Mouse (Mus musculus) intestine, postnatal 0 days (tissue): ENCODE measurements around the gene Vstm4. TPM values are rescaled to one million over a fixed set of nuclear protein-coding genes. Genes with fewer than 3 reads are reported as not detected.

ENCODE experiments used
- ATAC-seq: fragments of 200-750 bp; cut with Nextera tagmentation; 2 replicates; pipeline ENCODE4 v1.8.0; 2017; ENCODE audit warnings: mild to moderate bottlenecking, moderate TSS enrichment, moderate library complexity
- H3K27ac ChIP-seq: fragments of 300-500 bp; sonication (generic); 2 replicates; pipeline ENCODE4 v1.5.1; 2014; ENCODE audit warnings: mild to moderate bottlenecking, low read depth, low read length, moderate library complexity
- H3K27me3 ChIP-seq: fragments of 300-500 bp; sonication (generic); replicated peaks from 2 replicates; pipeline ENCODE4 v1.6.1; 2014; ENCODE audit warnings: low read length, mixed read lengths; ENCODE audit not compliant: control insufficient read depth, insufficient read depth
- H3K36me3 ChIP-seq: fragments of 300-500 bp; sonication (generic); 2 replicates; pipeline ENCODE4 v1.6.1; 2014; ENCODE audit warnings: mild to moderate bottlenecking, moderate library complexity; ENCODE audit not compliant: control insufficient read depth, insufficient read depth
- H3K4me1 ChIP-seq: fragments of 300-500 bp; sonication (generic); replicated peaks from 2 replicates; pipeline ENCODE4 v1.6.1; 2014; ENCODE audit warnings: antibody characterized with exemption, low read length, mixed read lengths; ENCODE audit not compliant: control insufficient read depth, insufficient read depth
- H3K4me2 ChIP-seq: fragments of 300-500 bp; sonication (generic); replicated peaks from 2 replicates; pipeline ENCODE4 v1.6.1; 2014; ENCODE audit warnings: low read depth, mild to moderate bottlenecking, moderate library complexity
- H3K4me3 ChIP-seq: fragments of 300-500 bp; sonication (generic); 2 replicates; pipeline ENCODE4 v1.5.1; 2014; ENCODE audit warnings: low read depth, low read length
- H3K9ac ChIP-seq: fragments of 300-500 bp; sonication (generic); 2 replicates; pipeline ENCODE4 v1.6.1; 2014; ENCODE audit warnings: mild to moderate bottlenecking, low read depth, low read length
- H3K9me3 ChIP-seq: fragments of 300-500 bp; sonication (generic); 2 replicates; pipeline ENCODE4 v1.6.1; 2016; ENCODE audit warnings: mixed run types; ENCODE audit not compliant: control insufficient read depth
- CTCF ChIP-seq: sonication (generic); IDR thresholded peaks from 2 replicates; pipeline ENCODE4 v1.5.1; 2016; ENCODE audit warnings: low read depth, mild to moderate bottlenecking, control low read depth, antibody characterized with exemption, moderate library complexity
- WGBS: fragments of 180-500 bp; shearing (Covaris S2); extraction: QIAGEN DNeasy Blood & Tissue Kit; methylation state at CpG from one replicate; pipeline ENCODE4 v1.1.7; 2014; 5-methylcytosine and 5-hydroxymethylcytosine counted together
- polyA plus RNA-seq: library from polyadenylated mRNA; unstranded; fragments of >200 nt; fragmentation: Nextera tagmentation; extraction: Ambion mirVana; gene quantifications from 2 replicates; pipeline ENCODE4 v1.2.1, GENCODE M21; 2015

The Vstm4 gene
- polyA plus RNA-seq, 1 experiment from 2014 or later = 13.5 TPM

DNA sequence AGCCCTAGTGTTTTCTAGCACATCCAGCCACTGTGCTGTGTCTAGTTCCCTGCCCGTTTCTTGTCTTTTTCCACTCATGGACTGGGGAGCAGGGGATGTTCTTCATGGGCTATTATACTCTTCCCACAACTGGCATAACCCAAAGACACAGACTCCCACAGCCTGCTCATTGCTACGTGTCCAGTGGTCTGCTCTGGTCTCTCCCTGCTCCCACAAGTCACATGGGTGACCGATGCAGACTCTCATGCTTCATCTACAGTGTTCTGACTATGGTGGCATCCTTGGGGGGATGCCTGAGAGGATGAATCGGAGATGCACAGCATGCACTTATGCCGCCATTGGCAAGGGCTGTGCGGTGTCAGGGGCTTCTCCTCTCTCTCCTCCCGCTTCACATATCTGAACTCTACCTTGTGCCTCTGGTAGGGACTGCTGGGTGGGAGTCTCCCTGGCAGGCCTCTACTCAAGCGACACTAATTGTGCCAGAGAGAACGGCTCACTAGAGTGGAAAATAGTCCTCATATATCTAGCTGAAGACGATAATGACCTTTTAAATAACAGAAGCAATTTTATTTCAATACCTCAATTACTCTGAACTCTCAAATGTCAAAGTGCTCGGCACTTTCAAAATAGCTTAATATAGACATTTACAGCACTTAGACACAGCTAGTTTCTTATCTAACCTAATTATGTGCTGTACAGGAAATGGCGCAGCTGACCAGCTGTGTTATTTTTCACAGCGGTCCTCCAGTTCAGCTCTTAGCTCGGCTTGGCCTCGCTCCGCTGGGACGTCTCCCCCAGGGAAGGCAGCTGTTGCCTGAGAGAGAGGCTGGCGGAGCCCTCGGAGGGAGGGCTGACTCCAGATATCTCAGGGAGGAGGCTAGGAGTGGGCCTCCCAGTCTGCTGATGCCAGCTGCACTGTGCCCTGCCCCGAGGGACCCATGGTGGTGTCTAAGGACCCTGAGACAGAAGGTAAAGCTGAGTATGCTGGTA is 94.1 kb downstream of the Vstm4 start:
- H3K27me3 ChIP-seq = no peaks in the 10 kb centered on the region
- no peaks in the 10 kb centered on the region for H3K4me1 ChIP-seq
- 0 out of 2 replicates have a peak, but pooled peaks have one; percentile 41 for ATAC-seq
- no peak for TF ChIP-seq CTCF
- no peak overlapping the region for H3K4me2 ChIP-seq
- 55% methylated on average over 20 of the region's 20 CpGs for WGBS
- no peaks in the 10 kb centered on the region for H3K9me3 ChIP-seq
- H3K36me3 ChIP-seq = no peaks in the 10 kb centered on the region
- no peak overlapping the region for H3K4me3 ChIP-seq
- no peak overlapping the region for H3K9ac ChIP-seq
- no peak overlapping the region for H3K27ac ChIP-seq

DNA sequence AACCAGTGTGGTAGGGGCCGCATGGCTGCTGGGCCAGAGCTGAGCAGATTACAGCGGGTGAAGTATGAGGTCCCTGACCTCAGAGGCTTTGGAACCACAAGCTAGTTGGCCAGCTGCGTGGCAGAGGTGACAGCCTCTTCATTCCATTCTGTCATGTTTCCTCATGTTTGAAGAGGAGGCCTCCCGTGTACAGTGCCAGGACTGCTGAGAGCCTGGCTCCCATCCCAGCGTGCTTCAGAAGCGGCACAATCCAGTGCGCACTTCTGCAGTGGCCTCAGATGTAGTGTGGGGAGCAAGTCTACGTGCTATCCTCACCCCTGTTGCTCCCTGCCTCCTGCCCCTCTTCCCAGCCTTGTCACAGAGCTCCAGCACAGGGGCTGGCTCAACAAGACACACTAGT is 99.9 kb downstream of the Vstm4 start:
- Histone ChIP-seq H3K9ac (no peak overlapping the region), H3K4me1 (no peaks in the 10 kb centered on the region), H3K4me2 (no peak overlapping the region; the same call in 1 of the 2 replicates), H3K27me3 (no peaks in the 10 kb centered on the region), H3K9me3 (no peaks in the 10 kb centered on the region), H3K36me3 (no peaks in the 10 kb centered on the region), H3K4me3 (no peak overlapping the region), H3K27ac (no peak overlapping the region)
- ATAC-seq = no peak
- no peak for TF ChIP-seq CTCF
- 61% methylated on average over 8 of the region's 8 CpGs for WGBS

DNA sequence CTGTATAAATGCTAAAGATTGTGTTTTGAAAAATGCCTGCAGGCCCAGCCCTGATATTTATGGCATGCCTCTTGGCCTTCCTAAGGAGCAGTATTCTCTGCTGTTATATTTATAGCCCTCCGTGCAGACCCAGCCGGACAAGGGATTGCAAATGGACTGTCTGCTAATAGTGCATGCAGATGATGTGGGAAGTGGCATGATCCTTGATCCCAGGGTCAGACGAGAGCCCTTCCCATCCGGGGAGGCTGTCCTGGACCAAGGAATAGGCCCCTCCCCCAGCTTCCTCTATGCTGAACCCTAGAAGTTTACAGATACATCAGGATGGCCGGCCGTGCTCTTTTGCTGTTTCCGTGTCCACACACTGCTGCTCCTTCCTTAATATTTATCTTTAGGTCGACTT is 102.1 kb downstream of the Vstm4 start:
- H3K9me3 ChIP-seq = no peaks in the 10 kb centered on the region
- no peak overlapping the region for H3K27ac ChIP-seq
- no peak overlapping the region for H3K4me3 ChIP-seq
- ATAC-seq = no peak
- H3K9ac ChIP-seq = no peak overlapping the region
- H3K4me2 ChIP-seq = no peak overlapping the region
- no peaks in the 10 kb centered on the region for H3K4me1 ChIP-seq
- WGBS = 36% methylated on average over 8 of the region's 8 CpGs
- H3K27me3 ChIP-seq = no peaks in the 10 kb centered on the region
- no peaks in the 10 kb centered on the region for H3K36me3 ChIP-seq
- no peak for TF ChIP-seq CTCF

DNA sequence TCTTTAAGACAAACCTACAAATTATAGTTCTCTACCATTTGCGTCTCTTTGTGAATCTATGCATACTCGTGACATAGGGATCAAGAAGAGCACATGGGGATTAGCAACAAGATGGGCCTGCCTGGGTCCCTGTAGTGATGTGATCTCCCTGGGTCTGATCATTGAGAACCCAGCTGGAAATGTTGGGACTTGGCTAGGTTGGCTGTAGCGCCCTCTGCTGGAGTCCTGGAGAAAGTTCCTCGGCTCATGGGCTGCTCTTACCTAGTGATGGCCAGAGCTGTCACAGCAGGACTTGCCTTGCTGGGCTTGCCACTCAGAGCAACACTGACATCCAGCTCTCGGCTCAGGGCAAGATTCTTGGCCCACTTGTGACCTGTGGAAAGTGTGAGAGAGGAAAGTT is 103.9 kb downstream of the Vstm4 start:
- H3K27ac ChIP-seq = no peak overlapping the region
- WGBS = 43% methylated on average over 5 of the region's 5 CpGs
- no peak overlapping the region for H3K4me2 ChIP-seq
- no peak for ATAC-seq
- no peak overlapping the region for H3K4me3 ChIP-seq
- TF ChIP-seq CTCF = peak; percentile 90
- H3K4me1 ChIP-seq = no peaks in the 10 kb centered on the region
- H3K9me3 ChIP-seq = no peaks in the 10 kb centered on the region
- no peak overlapping the region for H3K9ac ChIP-seq
- H3K36me3 ChIP-seq = no peaks in the 10 kb centered on the region
- no peaks in the 10 kb centered on the region for H3K27me3 ChIP-seq

DNA sequence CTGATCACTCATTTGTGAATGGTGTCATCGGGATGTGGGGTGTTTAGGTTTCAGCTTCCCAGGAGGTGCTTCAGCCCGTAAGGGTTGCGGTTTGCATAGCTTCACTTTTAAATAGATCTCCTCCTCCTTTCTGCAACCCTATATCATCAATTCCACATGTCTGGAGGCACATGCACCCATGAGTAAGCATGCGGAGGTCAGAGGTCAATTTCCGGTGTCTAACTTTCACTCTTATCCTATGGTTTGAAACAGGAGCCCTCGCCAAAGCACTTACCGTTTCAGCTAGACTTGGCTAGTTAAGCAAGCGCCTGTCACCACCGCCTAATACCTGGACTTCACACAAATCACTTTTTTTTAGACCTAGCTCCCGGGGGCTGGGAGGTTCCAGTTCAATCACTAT is 108.2 kb downstream of the Vstm4 start:
- H3K27me3 ChIP-seq = no peaks in the 10 kb centered on the region
- H3K4me1 ChIP-seq = no peaks in the 10 kb centered on the region
- H3K27ac ChIP-seq = no peak overlapping the region
- no peak overlapping the region for H3K9ac ChIP-seq
- no peak overlapping the region for H3K4me3 ChIP-seq
- no peaks in the 10 kb centered on the region for H3K9me3 ChIP-seq
- 81% methylated on average over 10 of the region's 10 CpGs for WGBS
- H3K4me2 ChIP-seq = no peak overlapping the region
- TF ChIP-seq CTCF = no peak
- H3K36me3 ChIP-seq = no peaks in the 10 kb centered on the region
- no peak for ATAC-seq

DNA sequence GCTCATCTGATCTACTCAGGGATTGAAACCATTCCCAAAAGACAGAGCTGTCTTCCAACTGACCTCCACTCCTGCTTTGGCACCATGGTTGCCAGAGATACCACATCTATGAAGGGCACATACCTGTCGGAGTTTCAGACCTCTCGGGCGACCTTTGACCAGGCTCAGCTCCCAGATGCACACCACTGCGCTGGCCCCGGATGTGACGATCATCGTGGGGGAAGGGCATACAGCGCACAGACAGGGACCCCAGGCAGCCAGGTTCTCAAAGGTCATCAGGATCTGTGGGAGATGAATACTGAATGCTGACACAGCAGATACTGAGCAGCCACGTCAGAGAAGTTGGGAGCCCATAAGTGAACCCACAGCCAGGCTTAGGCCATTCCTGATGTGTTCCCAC is 114.1 kb downstream of the Vstm4 start:
- Histone ChIP-seq H3K4me2 (no peak overlapping the region), H3K9me3 (no peaks in the 10 kb centered on the region), H3K36me3 (no peaks in the 10 kb centered on the region), H3K4me3 (no peak overlapping the region), H3K4me1 (no peaks in the 10 kb centered on the region), H3K27me3 (no peaks in the 10 kb centered on the region), H3K9ac (no peak overlapping the region), H3K27ac (no peak overlapping the region)
- ATAC-seq = no peak
- WGBS = 70% methylated on average over 9 of the region's 9 CpGs
- TF ChIP-seq CTCF = no peak
